Mouse (Mus musculus) lung, embryonic 16.5 days (tissue): ENCODE measurements around the gene Dnajb2. TPM values are rescaled to one million over a fixed set of nuclear protein-coding genes. Genes with fewer than 3 reads are reported as not detected.

Experiments
- ATAC-seq: fragments of 200-750 bp; cut with Nextera tagmentation; 2 replicates; pipeline ENCODE4 v1.8.0; 2017; ENCODE audit warnings: low read depth, mild to moderate bottlenecking, moderate library complexity
- H3K27ac ChIP-seq: fragments of 300-500 bp; sonication (generic); 2 replicates; pipeline ENCODE4 v1.5.1; 2014; ENCODE audit warnings: mild to moderate bottlenecking, control low read depth, low read length
- H3K27me3 ChIP-seq: fragments of 300-500 bp; sonication (generic); 2 replicates; pipeline ENCODE4 v1.6.1; 2014; ENCODE audit warnings: low read depth, low read length, mixed read lengths; ENCODE audit not compliant: control insufficient read depth, insufficient read depth
- H3K36me3 ChIP-seq: fragments of 300-500 bp; sonication (generic); 2 replicates; pipeline ENCODE4 v1.6.1; 2014; ENCODE audit warnings: low read length; ENCODE audit not compliant: control insufficient read depth, insufficient read depth
- H3K4me1 ChIP-seq: fragments of 300-500 bp; sonication (generic); replicated peaks from 2 replicates; pipeline ENCODE4 v1.6.1; 2014; ENCODE audit warnings: low read length, mixed read lengths; ENCODE audit not compliant: control insufficient read depth, insufficient read depth
- H3K4me2 ChIP-seq: fragments of 300-500 bp; sonication (generic); 2 replicates; pipeline ENCODE4 v1.6.1; 2014; ENCODE audit warnings: low read depth, low read length, control low read depth
- H3K4me3 ChIP-seq: fragments of 300-500 bp; sonication (generic); 2 replicates; pipeline ENCODE4 v1.5.1; 2014; ENCODE audit warnings: mild to moderate bottlenecking, low read length, control low read depth
- H3K9ac ChIP-seq: fragments of 300-500 bp; sonication (generic); 2 replicates; pipeline ENCODE4 v1.6.1; 2014; ENCODE audit warnings: low read length, control low read depth
- H3K9me3 ChIP-seq: fragments of 300-500 bp; sonication (generic); 2 replicates; pipeline ENCODE4 v1.6.1; 2016; ENCODE audit warnings: low read length; ENCODE audit not compliant: control insufficient read depth
- WGBS: fragments of 180-500 bp; shearing (Covaris S2); extraction: QIAGEN DNeasy Blood & Tissue Kit; methylation state at CpG from one replicate; pipeline ENCODE4 v1.1.7; 2014; 5-methylcytosine and 5-hydroxymethylcytosine counted together
- polyA plus RNA-seq: library from polyadenylated mRNA; unstranded; fragments of >200 nt; fragmentation: Nextera tagmentation; extraction: Ambion mirVana; gene quantifications from 2 replicates; pipeline ENCODE4 v1.2.1, GENCODE M21; 2015

Dnajb2 gene
- polyA plus RNA-seq, 1 experiment from 2014 or later = 32.7 TPM

DNA sequence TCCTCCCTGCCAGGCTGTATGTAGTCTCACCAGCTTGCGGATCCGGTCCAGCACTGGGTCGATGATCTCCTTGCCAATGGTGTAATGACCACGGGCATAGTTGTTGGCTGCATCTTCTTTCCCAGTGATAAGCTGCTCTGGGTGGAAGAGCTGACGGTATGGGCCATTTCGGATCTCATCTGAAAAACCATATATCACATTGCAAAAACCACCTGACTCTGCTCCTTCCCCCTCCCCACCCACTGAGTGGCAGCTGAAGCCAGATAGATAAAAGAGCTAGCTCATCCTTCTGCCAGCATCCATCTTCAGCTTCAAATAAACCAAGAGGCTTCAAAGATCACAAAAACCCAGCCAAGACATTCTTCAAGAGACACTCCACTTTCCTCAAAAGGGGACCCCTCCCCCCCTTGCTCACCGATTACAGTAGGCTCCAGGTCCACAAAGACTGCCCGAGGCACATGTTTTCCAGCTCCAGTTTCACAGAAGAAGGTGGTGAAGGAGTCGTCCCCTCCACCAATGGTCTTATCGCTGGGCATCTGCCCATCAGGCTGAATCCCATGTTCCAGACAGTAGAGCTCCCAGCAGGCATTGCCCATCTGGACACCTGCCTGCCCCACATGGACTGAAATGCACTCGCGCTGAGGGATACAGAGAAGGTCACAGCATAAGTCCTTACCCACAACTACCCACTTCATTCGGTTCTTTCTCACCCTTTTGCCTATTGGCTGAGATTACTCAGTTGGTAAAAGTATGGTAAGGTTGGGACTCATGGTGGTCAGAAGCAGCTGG, 19.2 kb upstream of the Dnajb2 start:
- H3K9me3 ChIP-seq = no peaks in the 10 kb centered on the region
- no peak overlapping the region for H3K27ac ChIP-seq
- H3K27me3 ChIP-seq = peaks cover 29% of the 10 kb centered on the region
- H3K9ac ChIP-seq = no peak overlapping the region
- H3K4me1 ChIP-seq = peaks cover 13% of the 10 kb centered on the region
- 69% methylated on average over 13 of the region's 13 CpGs for WGBS
- no peak overlapping the region for H3K4me2 ChIP-seq
- peaks cover 13% of the 10 kb centered on the region for H3K36me3 ChIP-seq
- H3K4me3 ChIP-seq = no peak overlapping the region
- ATAC-seq = no peak

DNA sequence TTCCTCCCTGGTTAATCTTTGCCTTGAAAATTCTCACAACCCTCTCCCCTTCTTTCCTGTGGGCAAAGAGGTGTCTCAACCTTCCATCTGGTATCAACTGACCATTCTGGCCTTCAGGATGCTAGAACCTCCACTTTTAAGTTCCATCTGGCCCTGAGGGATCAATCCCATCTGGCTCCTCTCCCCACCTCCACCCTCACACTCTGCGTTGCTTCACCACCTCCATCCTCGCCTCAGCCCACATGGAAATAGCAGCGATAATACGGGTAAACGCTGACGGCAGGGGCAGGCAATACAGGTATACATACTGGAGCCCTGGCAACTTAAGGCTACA, 18.3 kb upstream of the Dnajb2 start:
- peak overlapping the region; percentile 54 for H3K4me3 ChIP-seq
- peaks cover 12% of the 10 kb centered on the region for H3K4me1 ChIP-seq
- WGBS = 3% methylated on average over 6 of the region's 6 CpGs
- ATAC-seq = no peak
- peaks cover 29% of the 10 kb centered on the region for H3K27me3 ChIP-seq
- H3K27ac ChIP-seq = no peak overlapping the region; the same call in 1 of the 2 replicates
- peaks cover 10% of the 10 kb centered on the region for H3K36me3 ChIP-seq
- no peaks in the 10 kb centered on the region for H3K9me3 ChIP-seq
- peak overlapping the region; percentile 63; the same call in 1 of the 2 replicates for H3K9ac ChIP-seq
- peak overlapping the region; percentile 97 for H3K4me2 ChIP-seq

DNA sequence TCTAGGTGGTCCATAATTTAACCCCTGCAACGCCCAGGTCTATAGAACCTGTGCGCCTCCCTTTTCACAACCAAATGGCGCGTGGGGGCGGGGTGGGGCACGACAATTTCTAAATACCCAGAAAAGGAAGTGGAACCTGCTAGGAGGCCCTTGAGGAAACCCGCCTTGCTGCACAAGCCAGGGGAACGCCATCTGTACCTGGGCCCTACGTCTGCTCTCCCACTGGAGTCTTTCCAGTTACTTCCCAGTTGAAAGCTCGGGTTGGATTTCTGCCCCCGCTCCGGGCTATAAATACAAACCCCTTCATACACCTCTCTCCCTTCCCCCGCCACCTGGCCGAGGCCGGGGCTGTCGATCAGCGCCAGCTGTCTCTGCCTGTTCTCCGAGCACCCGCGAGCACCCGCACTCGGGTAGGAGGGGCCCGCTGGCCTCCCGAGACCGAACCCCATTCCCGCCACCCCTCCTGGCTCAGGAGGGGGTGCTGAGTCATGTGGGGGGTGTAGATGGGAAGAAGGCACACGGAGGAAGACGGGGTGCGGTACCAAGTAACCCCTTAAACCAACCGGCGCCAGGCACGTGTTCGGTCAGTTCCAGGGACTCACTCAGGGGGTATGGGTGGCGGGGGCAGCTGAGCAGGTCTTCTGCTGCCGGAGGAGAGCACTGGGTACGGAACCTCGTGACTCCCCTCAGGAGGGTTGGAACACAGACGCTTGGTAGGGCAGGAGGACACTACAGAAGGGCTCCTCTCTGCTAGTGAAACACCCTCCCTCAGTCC, 17.8 kb upstream of the Dnajb2 start:
- Histone ChIP-seq H3K27ac (peak overlapping the region; percentile 52), H3K4me3 (peak overlapping the region; percentile 54), H3K4me2 (peak overlapping the region; percentile 97), H3K9ac (peak overlapping the region; percentile 63), H3K36me3 (peaks cover 7% of the 10 kb centered on the region), H3K9me3 (no peaks in the 10 kb centered on the region), H3K27me3 (peaks cover 29% of the 10 kb centered on the region), H3K4me1 (peaks cover 12% of the 10 kb centered on the region)
- ATAC-seq = peak; percentile 63
- under 1% methylated on average over 38 of the region's 38 CpGs for WGBS

DNA sequence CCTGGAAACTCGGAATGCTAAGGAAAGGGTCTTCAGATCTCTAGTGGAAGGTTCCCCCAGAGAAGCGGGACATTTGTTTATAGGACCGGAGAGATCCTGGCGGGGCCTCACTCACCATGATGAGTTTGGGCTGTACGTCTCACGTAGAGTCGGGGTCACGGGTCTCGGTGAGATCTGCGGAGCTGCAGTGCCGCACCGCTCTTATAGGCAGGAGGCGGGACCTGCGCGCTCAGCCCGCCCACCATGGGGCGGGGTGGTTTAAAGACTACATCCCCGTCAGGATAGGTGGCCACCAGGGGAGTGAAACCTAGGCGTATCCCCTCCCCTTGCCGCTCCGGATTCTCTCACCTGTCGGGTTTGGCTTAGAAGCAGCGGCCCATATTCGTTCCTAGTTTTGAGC, 17.1 kb upstream of the Dnajb2 start:
- H3K27me3 ChIP-seq = peaks cover 29% of the 10 kb centered on the region
- peaks cover 4% of the 10 kb centered on the region for H3K36me3 ChIP-seq
- H3K9ac ChIP-seq = peak overlapping the region; percentile 72
- H3K27ac ChIP-seq = no peak overlapping the region
- H3K4me3 ChIP-seq = peak overlapping the region; percentile 54
- H3K9me3 ChIP-seq = no peaks in the 10 kb centered on the region
- ATAC-seq = peak; percentile 94
- H3K4me1 ChIP-seq = peaks cover 12% of the 10 kb centered on the region
- 0% methylated on average over 24 of the region's 24 CpGs for WGBS
- H3K4me2 ChIP-seq = peak overlapping the region; percentile 97

DNA sequence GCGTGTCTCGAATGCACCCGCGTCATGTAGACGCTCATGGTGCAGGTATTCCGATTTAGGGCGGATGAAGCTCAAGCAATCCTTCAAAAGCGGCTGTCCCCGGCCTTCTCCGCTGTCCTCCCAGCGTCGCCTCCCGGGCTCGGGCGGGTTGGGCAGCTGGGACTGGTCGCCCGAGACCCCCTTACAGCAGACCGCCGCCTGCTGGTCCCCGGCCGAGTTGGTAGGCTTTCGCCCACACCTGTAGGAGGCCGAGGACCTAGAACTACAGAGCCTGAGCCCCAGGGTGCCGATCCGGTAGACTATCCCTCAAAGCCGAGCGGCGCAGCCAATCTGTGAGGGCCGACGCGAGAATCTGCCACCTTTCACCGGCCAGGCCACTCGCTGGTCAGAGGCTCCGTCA, 16.7 kb upstream of the Dnajb2 start, which contains the start of gene Tuba4a:
Tuba4a (minus strand) TSS at position 335 of the 400 bp plus-strand sequence.
- Histone ChIP-seq H3K4me1 (peaks cover 9% of the 10 kb centered on the region), H3K27ac (peak within 1 kb of the TSS; percentile 52), H3K36me3 (peaks cover 3% of the 10 kb centered on the region), H3K27me3 (peaks cover 29% of the 10 kb centered on the region), H3K4me3 (peak within 1 kb of the TSS; percentile 54), H3K9ac (peak within 1 kb of the TSS; percentile 72), H3K9me3 (no peaks in the 10 kb centered on the region), H3K4me2 (peak within 1 kb of the TSS; percentile 97)
- peak; percentile 59 for ATAC-seq
- WGBS = under 1% methylated on average over 34 of the region's 34 CpGs

DNA sequence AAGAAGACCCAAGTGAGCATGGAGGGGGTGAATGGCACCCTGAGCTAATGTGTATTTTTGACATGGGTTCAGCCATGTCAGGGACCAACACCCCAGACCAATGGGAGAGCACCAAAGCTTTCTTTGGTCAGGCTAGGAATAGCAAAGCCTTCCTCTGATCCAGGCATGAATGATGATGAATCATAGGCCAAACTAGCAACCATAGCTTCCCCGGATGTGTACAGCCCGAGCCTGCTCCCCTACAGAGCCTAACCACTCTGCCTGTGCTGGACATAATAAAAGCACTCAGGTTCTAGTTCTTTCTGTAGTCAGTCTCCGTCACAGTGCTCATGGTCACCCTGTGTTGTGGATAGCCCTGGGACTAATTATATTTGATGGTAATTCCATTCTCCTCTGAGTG, 14.7 kb upstream of the Dnajb2 start:
- Histone ChIP-seq H3K27ac (no peak overlapping the region), H3K4me1 (peaks cover 9% of the 10 kb centered on the region), H3K36me3 (no peaks in the 10 kb centered on the region), H3K4me2 (no peak overlapping the region), H3K4me3 (no peak overlapping the region), H3K9me3 (no peaks in the 10 kb centered on the region), H3K9ac (no peak overlapping the region), H3K27me3 (peaks cover 29% of the 10 kb centered on the region)
- WGBS = 69% methylated on average over 3 of the region's 3 CpGs
- no peak for ATAC-seq

DNA sequence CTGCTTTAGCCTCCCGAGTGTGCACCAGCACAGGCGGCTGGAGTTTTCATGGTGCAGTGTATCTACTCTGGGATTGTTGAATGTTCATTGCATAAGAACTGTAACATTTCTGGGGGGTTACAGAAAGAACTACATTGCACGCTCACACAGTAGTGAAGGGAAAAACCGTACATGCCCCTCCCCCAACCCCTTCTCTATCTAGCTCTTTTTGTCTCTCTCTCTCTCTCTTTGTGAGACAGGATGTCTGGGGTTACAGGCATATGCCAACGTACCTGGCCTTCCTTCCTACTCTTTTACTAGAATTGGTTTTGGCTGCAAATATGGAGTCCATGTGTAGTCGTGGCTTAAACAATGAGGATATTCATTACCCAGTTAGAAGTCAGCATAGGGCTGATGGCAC, 13.3 kb upstream of the Dnajb2 start:
- ATAC-seq = no peak
- H3K4me3 ChIP-seq = no peak overlapping the region
- H3K4me1 ChIP-seq = peaks cover 9% of the 10 kb centered on the region
- no peak overlapping the region for H3K9ac ChIP-seq
- H3K4me2 ChIP-seq = no peak overlapping the region
- H3K27ac ChIP-seq = no peak overlapping the region
- peaks cover 25% of the 10 kb centered on the region for H3K27me3 ChIP-seq
- H3K36me3 ChIP-seq = no peaks in the 10 kb centered on the region
- 67% methylated on average over 6 of the region's 6 CpGs for WGBS
- H3K9me3 ChIP-seq = no peaks in the 10 kb centered on the region

DNA sequence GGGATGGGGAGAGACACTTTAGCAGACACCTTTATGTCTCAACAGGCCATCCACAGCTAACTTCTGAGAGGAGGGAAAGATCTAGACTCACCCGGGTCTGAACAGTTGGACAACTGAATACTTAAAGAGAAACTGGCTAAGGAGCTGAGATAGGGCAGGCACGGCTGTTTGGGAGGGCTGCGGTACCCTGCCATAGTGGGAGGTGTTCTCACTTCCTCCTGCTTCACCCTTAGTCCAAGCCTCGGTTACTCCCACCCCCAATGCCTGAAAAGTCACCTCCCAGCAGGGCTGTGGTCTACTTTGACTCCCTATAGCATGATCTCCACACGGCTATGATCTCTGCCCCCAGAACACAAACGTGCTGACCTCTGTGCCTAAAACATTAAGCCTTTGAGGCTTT, 12.7 kb upstream of the Dnajb2 start:
- Histone ChIP-seq H3K9ac (no peak overlapping the region), H3K9me3 (no peaks in the 10 kb centered on the region), H3K27ac (no peak overlapping the region), H3K36me3 (no peaks in the 10 kb centered on the region), H3K27me3 (peaks cover 19% of the 10 kb centered on the region), H3K4me2 (no peak overlapping the region), H3K4me3 (no peak overlapping the region), H3K4me1 (peaks cover 8% of the 10 kb centered on the region)
- ATAC-seq = no peak
- 57% methylated on average over 6 of the region's 6 CpGs for WGBS

DNA sequence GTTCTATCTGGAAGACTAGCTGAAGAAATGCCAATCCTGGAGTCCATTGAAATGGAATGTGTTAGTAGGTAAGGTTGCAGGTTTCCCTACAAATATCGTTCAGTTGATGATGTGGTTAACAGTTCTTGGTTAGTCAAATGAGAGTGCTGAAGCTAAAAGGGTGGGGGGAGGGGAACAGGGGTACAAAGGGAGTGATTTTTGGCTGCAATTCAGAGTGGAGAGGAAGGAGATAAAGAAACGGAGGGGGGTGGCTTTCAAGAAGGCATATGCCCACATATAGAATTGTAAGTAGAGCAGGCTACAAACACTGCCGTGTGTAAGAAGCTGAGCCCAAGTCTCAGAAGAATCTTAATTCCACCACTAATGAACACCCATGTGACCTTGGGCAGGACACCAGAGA, 10.7 kb upstream of the Dnajb2 start:
- H3K9ac ChIP-seq = no peak overlapping the region
- no peaks in the 10 kb centered on the region for H3K4me1 ChIP-seq
- no peaks in the 10 kb centered on the region for H3K9me3 ChIP-seq
- peaks cover 3% of the 10 kb centered on the region; the same call in 1 of the 2 replicates for H3K27me3 ChIP-seq
- H3K4me2 ChIP-seq = no peak overlapping the region
- WGBS = 41% methylated on average over 3 of the region's 3 CpGs
- H3K36me3 ChIP-seq = no peaks in the 10 kb centered on the region
- ATAC-seq = no peak
- no peak overlapping the region for H3K4me3 ChIP-seq
- H3K27ac ChIP-seq = no peak overlapping the region
